Mouse (Mus musculus): ENCODE measurements around the gene Traf3ip1.
A peak's percentile ranks its signal among the peaks of the same experiment; 100 is the strongest.

Gene Traf3ip1

DNA sequence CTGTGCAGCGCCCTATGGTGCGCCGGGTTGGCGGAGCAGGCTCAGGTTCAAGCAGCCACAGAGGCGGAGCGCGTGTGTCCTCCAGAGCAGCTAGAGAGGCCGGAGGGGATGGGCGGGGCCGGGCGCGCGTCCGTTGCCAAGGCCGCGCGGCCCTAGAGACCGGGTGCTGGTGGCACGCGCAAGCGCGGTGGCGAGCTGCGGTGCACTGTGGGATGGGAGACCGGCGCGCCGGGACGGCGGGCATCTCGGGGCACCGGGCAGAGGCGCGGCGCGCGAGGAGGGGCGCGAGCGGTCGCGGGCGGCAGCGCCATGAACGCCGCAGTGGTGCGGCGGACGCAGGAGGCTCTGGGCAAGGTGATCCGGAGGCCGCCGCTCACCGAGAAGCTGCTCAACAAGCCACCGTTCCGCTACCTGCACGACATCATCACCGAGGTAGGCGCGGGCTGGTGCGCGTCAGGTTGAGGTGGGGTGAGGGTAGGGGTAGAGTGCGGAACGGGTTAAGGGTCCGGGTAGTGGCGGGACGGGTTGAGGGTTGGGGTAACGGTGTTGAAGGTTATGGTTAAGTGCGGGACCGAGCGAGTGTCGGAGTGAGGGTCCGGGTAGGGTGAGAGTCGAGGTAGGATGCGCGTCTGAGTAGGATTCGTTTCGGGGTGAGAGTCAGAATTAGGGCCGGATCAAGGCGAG is at the start of gene Traf3ip1:
TSS of gene Traf3ip1 (plus strand) at position 191 of the 684 bp plus-strand sequence.
- DNase-seq, result peak; percentile 96 to 98

DNA sequence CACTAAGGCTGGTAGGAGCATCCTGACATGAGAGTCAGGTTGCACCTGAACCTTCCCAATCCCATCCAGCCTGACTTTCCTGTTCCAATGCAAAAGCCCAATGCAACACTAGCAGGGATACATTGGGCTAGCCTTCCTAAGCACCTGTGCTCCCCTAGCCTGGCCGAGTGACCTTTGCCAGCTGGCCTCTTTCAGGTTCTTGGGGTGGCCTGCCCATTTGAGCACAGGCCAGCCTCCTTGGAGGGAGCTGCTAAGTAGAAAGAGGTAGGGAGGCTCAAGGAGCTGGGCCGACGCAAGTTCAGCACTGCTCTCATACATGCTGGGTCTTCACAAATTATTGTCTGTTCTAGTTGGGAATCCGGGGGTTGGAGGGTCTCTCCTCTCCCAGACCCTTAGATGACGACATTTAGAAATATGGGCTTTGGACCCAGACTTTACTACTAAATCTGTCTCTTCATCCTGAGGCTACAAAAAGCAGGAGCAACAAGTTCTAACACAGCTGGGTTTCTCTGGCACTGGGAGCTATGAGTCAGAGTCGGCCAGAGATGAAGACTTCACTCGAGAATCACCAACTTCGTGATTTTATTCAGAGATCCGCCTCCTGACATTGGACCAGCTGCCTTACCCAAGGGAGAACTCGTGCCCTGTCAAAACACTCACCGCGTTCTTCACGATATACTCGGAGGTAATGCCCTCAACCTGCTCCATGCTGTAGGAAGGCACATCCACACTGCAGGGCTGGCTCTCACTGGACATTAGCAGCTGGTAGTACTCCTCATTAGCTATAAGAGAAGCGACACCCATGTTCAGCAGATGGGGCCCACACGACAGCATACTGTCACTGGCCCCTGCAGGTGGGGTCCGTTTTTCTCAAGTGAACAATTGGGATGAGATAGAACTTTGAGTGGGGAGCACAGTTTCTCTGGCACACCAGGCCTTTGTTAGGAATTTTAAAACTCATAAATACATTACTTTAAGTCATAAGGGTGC is 49.3 kb upstream of the Traf3ip1 start:
- DNase-seq, result no peak

DNA sequence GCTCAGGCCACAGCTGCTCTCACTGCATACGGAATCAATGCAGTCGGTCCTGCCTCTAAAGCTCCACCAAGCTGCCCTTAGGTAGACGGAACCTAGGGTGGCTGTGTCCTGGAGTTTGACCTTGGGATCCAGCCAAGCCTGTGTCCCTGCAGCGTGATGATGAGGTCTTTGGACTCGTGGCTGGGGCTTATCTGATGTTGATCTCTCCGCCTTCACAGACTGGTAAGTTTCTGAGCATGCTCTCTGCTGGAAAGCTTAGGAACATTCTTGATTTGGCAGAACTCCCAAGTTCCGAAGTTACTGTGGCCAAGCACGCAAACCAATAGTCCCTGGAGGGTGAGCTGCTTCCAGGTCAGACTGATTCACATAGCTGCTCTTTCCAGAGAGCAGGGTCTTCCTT is 48.4 kb upstream of the Traf3ip1 start:
- DNase-seq, result peak; percentile 92 to 97

DNA sequence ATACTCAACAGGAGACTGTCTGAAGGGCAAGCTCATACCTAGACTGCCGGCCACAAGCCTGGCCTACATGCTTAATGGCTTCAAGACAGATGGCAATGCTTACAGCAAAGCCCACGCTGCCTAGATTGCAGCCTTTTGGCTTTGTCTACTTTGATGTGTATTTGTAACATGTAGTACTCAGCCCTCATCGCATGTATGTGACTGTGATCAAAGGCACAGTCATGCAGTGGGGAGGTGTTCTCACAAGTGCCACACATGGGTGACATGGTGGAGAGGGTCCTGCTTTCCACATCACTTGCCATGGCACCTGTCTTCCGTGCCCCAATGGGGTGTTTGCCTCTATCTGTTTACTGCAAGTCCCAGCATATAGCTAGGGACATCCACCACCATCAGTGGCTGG is 47.9 kb upstream of the Traf3ip1 start:
- DNase-seq, result no peak

DNA sequence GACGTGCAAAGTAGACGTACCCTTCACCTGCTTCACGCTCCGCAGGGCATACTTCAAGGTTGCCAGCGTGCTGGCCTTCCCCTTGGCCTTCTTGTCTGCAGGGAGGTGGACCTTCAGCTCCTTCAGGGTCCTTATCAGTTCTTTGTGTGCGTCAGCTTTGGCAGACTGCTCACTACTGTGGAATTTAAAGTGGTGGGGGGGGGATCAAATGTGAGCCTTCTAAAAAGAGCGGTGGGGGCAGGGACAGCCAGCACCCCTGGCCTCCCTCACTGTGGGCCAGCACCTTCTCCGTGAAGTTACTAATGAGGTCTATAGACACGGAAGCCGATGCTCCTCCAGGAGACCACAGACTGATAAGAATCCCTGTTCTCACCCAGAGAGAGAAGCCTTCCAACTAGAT is 45.8 kb upstream of the Traf3ip1 start:
- DNase-seq, result no peak

DNA sequence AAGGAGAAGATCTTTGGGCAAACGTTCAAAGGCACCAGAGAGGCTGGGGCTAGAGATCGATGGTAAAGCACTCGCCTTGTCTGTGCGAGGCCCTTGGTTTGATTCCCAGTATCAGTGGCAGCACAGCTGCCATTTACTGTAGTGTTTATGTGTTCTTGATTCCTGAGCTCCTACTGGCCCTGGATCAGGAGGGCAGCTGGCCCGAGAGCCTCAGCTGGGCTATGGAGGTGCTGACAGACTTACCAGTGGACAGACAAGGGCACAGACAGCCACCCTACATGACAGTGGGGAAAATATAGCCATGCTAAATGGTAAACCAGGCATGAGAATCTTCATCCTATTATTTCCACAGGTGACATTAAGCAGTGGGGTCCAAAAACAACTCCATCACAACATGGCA is 43.6 kb upstream of the Traf3ip1 start:
- DNase-seq, result no peak

DNA sequence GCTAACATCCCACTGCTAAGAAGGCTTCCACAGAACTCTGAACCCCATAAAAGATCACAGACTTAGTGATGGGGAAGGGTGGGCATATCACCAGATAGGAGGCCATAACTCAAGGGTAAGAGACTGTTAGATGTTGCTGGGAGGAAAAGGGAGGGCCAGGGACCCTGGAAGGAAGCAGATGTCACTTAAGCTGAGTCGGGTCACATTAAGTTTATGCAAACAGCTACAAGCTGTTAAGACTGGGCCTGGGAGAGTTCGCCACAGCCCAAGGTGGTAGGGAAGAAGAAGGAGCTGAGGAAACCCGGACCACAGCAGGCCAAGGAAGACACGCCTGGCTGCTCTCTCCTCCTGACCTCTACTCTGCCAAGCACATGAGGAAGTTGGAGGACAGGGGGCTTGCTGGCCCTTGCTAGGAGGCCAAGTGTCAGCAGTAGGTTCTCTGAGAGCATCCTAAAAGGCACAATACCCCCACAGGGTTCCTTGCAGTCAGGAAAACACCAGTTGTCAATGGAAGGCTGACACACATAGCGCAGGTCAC is 42.8 kb upstream of the Traf3ip1 start:
- peak in 1 of 2 experiments; percentile 62 for DNase-seq

DNA sequence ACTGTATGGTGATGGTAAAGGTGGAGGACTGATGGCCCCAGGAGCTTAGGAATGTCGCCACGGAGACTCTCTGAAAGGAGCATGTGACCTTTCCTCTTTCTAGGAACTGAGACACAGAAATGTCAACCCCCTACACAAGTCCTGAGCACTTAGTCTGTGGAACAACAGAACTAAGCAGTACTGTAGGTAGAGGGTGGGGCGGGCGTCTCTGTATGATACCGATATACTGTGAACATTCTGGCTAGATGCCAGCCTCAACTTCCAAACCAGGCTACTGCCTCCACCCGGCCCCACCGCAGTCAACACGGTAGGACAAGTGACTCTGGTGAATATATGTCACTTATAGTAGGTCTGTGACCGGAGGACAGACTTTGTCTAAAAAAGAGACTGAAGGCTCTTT is 40.5 kb upstream of the Traf3ip1 start:
- DNase-seq, result no peak

DNA sequence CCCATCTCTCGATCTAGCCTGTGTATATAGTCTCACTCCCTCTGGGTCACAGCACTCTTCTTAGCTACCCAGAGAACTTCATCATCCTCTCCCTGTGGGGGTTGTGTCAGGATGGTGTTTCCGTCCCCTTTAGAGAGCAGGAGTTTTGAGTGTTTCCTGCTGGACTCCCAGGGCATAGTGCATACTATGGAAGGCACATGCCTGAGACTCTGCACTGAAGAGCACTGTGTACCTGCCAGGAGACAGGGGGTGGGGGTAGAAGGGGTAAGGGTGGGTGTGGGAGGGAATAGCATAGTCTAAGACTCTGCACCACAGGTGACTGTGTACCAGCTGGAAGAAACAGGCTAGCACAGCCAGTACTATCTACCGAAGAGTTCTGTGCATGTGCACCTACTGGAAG is 40.1 kb upstream of the Traf3ip1 start:
- DNase-seq, result peak; percentile 56 to 73

DNA sequence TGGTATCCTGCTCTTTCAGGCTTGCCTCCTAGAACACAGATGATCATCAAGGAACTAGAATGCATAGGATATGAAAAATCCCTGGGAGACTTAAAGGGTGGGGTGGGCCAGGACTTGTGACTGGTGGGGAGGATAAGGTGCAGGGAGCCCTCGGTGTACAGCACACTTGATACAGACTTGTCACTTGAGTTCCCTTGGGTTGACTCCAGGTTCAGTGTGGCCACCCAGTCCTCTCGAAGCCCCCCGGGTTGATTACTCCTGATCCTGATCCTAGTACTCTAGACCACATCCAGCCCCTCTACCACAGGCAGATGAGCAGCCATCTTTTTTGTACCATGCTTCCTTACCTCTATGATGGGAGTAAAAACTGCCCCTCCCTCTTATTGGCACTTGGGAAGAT is 39.5 kb upstream of the Traf3ip1 start:
- DNase-seq, result no peak

DNA sequence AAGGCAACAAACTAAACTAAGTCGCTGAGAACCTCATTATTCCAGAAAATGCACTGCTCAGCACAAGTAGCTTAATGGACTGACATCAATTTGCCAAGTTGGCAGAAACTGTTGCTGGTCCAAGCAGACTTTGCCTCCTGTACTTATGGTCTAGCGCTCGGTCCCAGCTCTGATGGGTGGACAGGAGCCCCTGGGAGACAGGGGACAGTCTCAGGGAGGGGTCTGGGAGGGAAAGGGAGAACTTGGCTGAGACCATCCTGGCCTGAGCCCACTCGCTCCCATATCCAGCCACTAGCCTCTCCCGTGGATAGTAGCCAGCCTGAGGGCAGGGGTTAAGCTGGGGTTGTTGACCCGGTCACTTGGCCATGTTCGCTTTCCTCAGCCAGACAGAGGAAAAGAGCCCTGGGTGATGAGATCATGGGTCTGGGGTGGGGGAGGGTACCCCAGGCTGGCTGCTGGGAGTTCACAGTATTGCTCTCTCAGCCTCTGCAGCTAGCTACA is 38.7 kb upstream of the Traf3ip1 start:
- peak; percentile 90 to 93 for DNase-seq

DNA sequence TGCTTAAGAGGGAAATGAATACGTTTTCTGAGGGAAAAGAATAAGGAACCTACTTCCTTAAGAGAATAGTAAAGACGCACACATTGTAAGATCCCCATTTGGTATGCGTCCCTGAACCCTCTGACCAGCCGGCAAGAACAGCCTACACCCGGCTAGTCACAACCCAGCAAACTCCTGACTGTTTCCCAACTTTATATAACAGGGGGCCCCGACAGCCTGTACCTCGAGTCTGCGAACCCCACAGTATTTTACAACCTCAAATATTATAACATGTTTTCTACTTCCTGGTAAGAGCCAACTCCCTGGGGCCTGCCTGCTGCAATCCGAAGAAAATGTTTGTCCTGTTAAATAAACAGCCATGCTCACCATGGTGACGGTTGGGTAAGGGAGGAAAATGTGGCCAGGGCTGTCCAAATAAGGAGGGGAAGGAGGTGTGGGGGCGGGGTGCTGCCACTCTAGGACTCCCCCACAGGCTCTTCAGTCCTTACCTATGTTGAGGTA is 38.1 kb upstream of the Traf3ip1 start:
- DNase-seq, result peak; percentile 77 to 84

DNA sequence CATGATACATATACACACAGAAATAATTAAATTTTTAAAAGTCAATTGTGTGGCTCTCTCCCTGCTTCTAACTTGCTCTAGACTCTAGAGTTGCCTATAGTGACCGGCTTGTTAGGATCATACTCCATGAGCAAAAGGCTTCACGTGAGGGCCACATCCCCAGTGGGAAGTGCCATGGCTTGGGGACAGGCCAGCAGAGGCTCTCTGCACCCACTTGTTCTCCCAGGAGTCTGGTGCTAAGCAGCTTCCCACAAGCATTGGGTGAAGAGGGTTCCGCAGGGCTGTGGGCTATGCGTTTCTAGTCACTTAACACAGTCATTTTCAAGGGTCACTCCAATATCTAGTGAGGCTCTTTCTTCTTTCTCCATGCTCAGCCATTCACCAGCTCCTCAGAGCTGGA is 37.3 kb upstream of the Traf3ip1 start:
- DNase-seq, result no peak

DNA sequence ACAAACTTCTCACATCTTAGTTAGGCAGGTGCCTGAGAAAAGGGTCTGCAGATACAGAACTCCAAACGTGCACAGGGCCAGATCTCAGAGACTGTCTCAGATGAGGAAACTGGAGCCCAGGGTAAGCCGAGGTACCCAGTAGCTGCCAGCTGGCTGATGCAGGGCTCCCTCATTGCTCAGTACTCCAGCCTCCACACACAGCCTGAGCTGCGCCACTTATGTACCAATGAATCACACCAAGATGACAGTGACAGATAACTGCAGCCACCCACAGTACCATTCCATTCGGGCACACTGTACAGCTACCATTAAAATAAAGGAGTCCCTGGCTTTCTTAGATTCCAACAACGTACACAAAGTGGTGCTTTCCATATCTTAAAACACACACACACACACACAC is 36.7 kb upstream of the Traf3ip1 start:
- DNase-seq, result no peak

DNA sequence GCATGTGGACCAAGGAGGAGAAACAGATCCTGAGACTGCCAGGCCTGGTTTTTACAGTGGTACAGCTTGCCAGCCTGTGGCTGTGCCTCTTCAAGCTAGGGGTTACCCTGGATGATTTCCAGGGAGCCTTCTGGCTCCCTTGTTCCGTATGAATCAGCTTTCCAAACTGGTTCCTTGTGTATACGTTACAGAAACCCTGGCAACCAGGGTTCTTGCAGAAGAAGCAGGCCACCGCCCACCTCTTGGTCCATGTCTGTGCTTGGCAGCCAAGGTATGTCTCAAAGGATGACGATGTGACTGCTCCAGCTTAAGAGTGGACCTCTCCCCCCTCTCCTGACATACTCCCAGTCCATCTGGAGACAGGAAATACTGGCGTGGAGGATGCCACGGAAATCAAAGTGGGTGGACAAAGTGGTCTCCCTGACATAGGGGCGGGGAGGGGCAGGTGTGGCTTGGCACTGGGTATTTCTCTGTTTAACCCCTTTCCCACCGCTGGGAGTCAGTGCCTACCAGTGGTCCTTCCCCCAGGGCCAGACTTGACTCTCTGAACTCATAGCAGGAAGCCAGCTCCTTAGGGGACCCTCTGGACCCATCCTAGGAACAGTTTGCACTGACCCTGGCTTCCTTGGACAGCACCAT is 36.1 kb upstream of the Traf3ip1 start:
- DNase-seq, result peak; percentile 59 to 63

DNA sequence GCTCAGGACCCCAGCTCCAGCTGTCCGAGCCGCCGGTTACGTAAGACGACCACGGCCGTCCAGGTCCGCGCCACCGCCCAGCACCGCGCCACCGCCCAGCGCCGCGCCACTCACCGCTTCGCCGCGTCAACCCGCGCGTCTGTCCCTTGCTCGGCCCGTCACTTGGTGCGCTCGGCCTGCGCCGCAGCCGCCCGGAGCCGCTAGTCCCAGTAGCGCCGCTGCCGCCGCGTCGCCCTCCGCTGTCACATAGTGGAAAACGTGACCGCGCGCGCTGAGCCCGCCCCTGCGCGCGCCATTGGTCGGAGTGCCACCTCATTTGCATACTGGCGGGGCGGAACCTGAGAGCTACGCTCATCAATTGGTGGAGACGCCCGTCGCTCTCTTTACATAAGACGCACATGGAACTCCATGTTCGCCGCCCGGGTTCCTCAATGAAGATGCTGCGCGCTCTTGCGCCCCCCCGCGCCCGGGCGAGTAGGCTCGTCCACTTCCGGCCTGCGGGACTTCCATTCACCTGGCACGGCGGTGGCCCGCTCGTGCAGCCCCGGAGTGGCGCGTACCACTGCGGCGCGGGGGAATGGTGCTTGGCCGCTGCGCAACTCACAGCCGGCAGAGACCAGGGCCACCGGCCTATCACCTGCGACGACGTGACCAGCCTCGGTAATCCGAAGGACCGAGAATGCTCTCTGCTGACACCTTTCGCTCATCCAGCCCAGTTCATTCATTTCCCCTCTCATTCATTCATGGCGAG is 35.2 kb upstream of the Traf3ip1 start, which contains the start of gene Per2:
TSS of gene Per2 (minus strand) at position 266 of the 751 bp plus-strand sequence.
- peak; percentile 99 for DNase-seq

DNA sequence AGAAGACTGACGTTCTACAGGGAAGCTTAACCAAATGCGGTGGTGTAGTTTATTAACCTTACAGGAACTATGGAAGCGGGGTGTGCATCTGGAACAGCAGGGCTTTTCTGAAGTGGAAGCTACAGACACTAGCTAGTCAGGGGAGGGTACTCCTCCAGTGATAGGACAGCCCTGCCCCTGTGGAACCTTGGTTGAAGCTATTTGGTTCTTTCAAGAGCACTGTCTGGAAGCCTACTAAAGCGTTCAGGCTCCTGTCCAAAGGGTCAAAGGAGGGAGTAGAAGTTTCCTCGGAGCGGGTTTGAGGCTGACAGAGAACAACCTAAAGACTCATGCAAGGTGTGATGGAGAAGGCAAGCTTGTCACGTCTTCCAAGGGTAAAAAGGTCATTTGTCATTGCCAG is 34.4 kb upstream of the Traf3ip1 start:
- DNase-seq, result peak in 1 of 2 experiments; percentile 21

DNA sequence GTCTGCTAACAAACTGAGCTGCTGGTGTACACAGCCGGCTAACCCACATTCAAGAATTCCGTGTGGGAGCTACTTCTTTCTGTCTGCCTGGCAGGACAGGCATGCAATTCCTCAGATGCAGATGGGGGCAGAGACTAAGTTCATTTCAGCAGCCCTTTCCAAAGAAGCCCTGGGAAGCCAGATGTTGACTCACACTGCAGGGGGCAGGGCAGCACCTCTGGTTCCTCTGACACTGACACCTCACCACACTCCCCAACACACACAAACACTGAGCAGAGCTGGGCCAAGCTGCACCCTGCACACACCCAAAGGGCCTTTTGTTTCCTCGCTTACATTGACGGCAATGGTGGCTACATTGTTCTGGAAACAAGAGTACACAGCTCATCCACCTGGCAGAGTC is 33.9 kb upstream of the Traf3ip1 start:
- DNase-seq, result peak in 1 of 2 experiments; percentile 27

DNA sequence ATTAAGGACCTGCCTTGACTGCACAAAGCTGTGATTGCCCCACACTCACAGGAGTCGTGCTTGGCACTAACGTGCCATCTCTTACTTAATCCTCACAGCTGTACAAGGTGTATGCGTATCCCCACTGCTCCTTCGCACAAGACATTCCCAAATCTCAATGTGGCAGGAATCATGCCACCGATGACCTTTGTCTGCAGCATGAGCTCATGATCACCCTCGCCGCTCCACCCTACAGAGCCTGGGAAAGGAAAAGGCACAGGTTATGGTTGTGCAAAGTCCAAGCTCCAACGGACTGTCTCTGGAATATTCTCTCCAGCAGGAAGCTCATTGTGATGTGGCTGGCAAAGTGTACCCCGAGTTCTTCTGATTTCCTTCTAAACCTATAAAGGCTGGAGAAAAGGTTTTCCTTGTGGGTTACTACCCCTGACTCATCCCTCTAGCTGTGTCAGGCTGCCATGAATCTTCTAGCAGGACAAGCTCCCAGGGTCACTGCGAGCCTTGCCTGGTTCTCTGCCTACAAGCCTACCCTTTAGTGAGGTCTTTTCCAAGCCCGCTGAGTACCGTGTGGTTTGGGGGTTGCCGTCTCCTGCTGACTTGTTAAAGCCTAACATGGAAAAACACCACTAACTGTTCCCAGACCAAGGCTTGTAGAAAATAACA is 31.0 kb upstream of the Traf3ip1 start:
- peak; percentile 68 to 76 for DNase-seq

DNA sequence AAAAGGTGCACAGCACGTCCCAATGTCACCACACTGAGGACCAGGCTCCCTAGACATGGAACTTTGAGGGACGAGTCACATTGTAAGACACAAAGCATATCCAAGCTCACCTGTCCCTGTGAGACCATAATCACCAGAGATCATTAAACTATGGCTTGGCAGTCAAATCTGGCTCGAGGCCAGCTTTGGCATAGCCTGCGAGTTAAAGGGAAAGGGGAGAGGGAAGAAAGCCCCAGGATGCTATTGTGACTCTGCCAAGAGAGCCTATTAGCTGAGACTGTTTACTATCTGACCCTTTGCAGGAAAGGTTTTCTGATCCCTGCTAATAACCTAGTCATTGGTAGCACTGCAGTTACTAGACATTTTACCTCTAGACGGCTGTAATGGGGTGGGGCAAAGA is 30.0 kb upstream of the Traf3ip1 start:
- peak; percentile 73 to 80 for DNase-seq

DNA sequence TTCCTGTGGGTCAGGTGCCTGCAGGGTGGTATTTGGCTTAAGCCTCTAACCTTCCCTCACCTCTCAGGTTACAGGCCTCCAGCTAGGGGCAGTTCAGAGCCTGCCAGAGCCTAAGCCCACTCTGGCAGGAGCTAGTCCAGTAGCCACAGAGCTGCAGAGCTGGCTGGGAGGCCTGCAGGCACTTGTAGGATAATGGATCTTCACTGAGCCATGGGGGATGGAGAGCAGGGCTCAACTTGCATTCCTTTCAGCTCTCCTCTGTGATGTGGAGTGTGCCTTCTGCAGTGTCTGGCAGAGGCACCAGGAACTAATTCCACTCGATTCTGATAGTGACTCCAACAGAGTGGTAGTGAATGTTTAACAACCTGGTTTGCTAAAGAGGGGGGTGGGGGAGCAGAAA is 29.2 kb upstream of the Traf3ip1 start:
- DNase-seq, result peak; percentile 66 to 88
